Mouse (Mus musculus) cerebellum, postnatal 36 days (tissue): Measurements from ENCODE around the gene Pnma1.

Experiments used
- DNase-seq, 2 experiments: peaks; one replicate each; pipeline ENCODE4 v3.0.0; 2021 to 2022; ENCODE audit warnings: mixed read lengths in 2 of 2

The Pnma1 gene

DNA sequence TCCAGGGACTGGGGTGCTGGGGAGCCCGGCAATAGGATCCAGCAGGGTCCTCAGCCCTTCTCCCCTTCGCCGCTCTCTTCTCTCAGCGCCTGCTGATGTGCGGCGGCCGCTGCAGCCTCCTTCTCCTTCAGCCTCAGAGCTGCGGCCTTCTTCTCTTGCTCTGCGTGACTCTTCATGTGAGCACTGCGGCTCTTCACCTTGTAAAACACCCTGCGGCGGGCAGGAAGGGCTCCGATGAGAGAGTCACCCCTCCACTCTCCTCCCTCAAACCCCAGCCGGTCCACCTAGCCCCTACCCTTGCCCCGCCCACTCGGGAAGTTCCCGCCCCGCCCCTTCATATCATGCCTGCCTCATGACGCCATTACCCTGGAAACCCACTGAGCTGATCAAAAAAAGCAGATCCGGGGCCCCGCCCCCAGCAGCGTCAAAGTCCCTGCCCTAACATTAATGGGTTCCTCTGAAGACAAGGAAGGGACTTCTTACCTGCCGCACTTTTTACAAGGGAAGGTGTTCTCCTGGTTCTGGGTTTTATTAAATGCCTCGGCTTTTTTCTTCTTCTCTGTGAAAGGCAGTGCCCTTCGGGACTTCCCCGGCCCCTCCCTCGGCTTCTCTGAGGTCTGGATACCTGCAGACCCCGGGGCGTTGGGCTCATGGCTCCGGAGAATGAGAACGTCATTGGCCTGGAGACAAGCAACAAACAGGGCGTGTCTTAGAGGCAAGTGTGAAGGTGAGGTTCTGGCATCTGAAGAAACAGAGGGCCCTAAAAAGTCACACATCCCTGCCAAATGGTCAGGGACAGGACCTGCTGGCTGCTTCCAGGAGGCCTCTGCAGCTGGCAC, 4.3 kb upstream of the Pnma1 start:
- no peak for DNase-seq

- no peak for DNase-seq
These were observed 3.6 kb upstream of the Pnma1 start for GRCm38 (mm10) chr12:84151911-84152310.

DNA sequence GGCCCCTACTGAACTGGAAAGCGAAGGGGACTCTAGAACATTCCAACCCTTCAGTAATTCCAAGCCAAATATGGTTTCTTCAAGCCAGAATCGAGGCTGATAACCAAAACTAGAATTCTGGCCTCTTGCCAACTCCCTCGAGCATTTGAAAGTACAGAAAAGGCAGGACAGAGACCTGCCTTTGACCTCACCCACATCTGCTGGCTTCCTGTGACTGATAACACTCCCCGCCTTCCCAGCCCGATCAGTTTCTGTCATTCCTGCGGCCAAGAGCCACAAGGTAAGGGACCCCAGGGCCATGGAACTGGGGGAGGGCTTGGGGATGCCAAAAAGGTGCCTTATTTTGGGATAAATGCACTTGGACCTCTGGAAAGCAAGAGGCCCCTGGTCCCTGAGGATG, 2.7 kb upstream of the Pnma1 start:
- no peak for DNase-seq

- DNase-seq, result no peak
These were observed 1.7 kb upstream of the Pnma1 start for GRCm38 (mm10) chr12:84149971-84150370.

- DNase-seq, result no peak
These were observed 328 bp upstream of the Pnma1 start for GRCm38 (mm10) chr12:84148622-84149012.

- DNase-seq, result no peak
These were observed 5.8 kb downstream of the Pnma1 start for GRCm38 (mm10) chr12:84142281-84143050.

GRCm38 (mm10) chr12:84141271-84141670, 7.0 kb downstream of the Pnma1 start:
- DNase-seq, result no peak

DNA sequence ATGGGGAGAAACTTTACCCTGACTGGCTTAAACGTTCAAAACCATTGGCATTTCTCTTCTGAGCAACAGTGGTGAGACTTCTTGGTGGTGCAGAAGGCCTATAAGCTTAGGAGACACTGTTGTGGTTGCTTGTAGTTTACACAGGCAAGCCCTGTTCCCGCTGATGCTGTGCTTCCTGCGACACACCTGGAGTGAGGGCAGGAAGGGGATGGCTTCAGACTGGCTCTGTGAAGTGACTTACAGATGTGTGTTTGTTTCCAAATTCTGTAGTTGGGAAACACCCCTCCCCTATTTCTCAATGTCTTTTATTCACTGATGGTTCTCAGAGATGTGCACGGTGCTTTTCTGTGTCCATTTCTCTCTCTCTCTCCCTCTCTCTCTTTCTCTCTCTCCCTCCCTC, 8.2 kb downstream of the Pnma1 start:
- no peak for DNase-seq

DNA sequence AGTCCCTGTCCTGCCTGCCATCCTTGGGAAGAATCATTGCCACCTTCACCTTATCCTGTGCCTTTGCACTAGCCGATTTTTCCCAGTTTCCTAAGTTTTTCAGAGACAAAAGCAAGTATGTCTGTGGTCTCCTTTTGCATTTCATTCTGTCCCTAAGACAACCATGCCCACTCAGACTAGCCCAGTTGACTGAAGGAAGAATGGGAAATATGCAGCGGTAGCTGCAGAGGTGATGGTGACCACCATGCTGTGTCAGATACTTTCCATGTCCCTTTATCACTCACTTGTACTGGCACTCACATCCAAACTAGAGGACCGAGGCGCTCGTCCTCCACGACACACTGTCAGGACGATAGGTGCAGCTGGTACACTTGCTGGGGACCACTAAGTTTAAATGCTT, 11.2 kb downstream of the Pnma1 start:
- no peak for DNase-seq

DNA sequence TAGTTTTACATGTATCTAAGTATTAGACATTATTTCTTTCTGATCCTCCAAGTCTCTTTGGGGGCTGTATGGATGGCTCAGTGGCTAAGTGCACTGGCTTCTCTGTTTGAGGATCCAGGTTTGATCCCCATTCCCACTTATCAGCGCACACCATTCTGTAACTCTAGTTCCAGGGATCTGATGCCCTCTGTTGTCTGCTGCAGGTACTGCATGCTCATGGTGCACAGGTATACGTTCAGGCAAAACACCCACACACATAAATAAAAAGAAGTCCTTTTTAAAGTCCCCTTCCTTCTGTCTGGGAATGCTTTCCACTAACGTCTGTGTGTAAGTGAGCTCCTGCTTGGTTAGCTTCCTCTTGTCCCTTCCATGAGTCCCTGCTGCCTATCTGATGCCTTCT, 16.0 kb downstream of the Pnma1 start:
- peak in 1 of 2 experiments; percentile 12 for DNase-seq

DNA sequence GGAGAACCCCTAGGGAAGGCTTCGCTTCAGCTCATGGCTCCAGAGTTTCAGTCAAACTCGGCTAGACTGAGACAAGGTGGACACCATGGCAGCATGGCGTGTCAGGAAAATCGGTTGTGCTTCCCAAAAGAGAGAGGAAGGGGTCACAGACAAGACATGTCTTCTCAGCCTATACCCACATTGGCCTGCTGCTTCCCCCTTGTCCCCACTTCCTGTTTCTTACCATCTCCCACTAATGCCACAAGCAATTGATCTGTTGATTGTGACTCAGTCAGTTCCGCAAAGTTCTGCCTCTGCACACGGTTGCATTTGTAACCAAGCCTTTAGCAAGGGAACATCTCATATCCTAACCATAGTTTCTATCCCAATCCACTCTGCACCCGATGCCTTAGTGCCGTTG, 18.4 kb downstream of the Pnma1 start:
- no peak for DNase-seq

DNA sequence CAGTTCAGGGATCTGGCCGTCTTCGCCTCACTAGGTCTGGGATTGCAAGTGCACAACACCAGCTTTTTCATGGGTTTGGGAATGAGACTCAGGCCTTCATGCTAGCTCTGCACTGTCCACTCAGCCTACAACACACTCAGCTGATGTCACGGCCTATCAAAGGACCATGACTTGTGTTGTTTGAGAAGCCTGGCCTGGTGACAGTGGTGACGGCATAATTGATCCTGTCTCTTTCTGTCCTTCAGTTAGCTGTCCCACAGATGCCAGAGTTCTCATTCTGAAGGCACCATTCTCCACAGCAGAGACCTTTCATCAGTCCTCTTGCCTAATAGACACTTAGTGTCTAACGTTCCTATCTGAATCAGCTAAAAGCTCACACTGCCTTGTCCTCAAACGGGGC, 19.7 kb downstream of the Pnma1 start:
- no peak for DNase-seq

GRCm38 (mm10) chr12:84126899-84127298, 21.4 kb downstream of the Pnma1 start:
- DNase-seq, result no peak

DNA sequence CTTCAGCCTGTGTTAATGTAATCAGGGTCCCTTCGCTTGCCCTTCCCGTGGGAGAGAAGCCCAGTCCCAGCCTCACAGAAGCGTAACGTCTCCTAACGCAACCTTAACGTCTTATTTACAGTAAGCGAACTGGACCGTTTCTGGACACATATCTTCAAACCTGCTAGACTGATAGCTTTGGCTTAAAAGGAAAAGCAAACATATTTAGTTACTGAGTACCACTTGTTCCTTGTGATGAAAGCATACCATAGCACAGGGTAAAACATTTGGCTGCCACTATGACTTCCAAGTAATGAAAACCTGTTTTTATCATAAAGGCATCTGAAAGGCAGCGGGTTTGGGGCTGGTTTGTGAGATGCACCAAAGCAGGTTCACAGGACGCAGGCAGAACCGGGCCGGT, 22.4 kb downstream of the Pnma1 start:
- DNase-seq, result no peak

DNA sequence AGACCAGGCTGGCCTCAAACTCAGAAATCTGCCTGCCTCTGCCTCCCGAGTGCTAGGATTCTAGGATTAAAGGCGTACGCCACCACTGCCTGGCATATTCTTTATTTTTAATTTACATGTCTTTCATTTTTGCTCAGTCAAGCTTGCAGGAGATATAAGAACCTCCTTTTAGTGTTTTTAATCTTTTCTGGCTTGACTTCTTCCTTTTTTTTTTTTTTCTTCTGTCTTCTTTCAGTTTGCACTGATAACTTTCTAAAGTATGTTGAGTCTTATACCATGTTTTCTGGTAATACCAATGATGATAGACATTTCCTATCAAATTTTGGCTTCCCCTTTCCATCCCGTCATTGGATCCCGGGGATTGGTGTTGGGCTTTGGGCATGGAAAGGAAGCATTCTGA, 28.7 kb downstream of the Pnma1 start:
- no peak for DNase-seq

DNA sequence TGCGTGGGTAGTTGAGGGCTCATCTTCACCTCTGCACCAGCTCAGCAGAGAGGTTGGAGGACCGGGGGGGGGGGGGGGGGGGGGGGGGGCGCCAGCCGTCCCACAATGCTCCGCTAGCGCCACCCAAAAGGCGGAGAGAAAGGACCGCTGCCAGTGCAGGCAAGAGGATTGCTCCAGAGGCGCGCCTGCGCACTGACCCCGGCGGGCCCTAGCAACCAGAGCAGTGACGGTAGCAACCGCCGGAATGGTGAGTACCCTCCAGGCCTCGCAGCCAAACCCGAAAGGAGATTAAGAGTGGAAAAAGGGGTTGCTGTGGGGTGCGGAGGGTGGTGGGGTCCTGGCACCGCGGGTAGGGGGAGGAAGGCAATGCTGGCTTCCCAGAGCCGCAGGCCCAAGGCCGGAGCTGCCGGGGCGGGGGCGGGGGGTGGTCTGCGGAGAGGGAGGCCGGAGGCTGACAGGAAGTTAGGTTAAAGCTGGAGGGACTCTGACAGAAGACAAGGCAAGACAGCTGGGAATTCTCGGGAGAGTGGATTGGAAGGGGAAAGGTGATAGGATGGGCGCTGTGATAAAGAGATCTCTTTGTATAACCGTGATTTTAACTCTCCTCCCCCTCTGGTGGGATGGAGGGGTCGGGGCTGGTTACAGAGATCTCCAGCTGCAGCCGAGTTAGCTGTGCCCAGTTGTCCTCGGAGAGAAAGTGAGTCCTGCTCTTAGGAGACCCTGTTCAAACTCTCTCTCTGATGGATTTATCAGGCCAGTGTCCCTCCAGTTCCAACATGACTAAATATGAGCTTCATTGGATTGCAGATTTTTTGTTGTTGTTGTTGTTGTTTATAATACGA, 33.9 kb downstream of the Pnma1 start, which contains the start of gene Dnal1:
Dnal1 (plus strand) TSS at position 214 of the 842 bp plus-strand sequence.
- DNase-seq, result peak; percentile 85 to 90

- no peak for DNase-seq
These were observed 34.6 kb downstream of the Pnma1 start for GRCm38 (mm10) chr12:84113676-84114075.

DNA sequence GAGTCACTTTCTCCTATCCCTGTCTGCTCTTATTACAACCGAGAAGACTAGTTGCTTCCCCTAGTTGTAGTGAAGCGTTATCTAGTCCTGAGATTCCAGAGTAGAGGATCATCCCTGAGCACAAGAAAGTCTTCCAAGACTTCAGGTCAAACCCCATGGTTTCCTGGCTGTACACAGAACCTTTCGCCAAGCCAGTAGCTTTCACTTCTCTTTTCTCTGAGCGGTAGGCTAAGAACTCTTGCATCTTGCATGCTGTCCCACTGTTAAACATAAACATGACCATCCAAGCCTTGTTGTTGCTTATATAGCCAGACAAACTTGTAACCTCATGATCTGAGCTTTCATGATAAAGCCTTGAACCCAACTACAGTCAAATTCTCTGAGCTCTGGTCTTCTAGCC, 37.5 kb downstream of the Pnma1 start:
- DNase-seq, result no peak

DNA sequence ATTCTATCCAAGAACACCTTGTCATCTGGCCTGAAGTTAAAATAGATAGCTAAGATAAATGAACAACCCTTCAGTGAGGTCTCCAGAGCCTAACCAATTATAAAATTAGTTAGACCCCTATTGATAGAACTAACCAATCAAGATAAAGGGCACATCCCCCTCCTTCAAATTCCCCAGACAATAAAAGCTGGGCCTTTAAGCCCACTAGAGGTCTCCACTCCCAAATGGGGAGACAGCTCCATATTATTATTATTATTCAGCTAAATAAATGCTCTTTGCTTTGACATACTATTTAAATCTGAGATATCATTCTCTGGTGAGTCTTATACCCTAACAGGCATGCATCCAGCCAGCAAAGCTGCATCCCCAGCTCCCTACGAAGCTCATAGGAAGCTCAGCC, 38.4 kb downstream of the Pnma1 start:
- no peak for DNase-seq

DNA sequence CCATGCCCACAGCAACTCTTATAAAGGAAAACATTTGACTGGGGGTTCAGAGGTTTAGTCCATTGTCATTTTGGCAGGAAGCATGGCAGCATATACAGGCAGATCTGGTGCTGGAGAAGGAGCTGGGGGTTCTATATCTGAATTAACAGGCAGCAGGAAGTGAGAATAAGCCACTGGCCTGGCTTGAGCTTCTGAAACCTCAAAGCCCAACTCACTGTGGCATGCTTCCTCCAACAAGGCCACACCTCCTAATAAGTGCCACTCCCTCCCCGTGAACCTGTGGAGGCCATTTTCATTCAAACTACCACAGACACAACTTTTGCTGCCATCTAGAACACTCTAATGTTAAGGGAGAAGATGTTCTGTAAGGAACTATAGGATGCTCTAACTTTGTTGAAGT, 40.6 kb downstream of the Pnma1 start:
- no peak for DNase-seq

DNA sequence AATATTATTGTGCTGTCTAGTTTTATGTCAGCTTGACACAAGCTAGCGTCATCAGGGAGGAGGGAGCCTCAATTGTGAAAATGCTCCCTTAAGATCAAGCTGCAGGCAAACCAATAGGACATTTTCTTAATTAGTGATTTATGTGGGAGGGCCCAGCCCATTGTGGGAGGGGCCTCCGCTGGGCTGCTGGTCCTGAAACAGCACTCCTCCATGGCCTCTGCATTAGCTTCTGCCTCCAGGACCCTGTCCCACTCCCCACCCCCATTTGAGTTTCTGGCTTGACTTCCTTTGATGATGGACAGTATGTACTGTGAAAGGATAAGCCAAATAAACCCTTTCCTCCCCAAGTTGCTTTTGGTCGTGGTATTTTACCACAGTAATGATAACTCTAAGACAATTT, 41.3 kb downstream of the Pnma1 start:
- DNase-seq, result no peak

GRCm38 (mm10) chr12:84101493-84101845, 46.8 kb downstream of the Pnma1 start:
- DNase-seq, result no peak
